Mouse (Mus musculus) kidney, embryonic 14.5 days (tissue): ENCODE measurements around the gene Daxx. TPM values are rescaled to one million over a fixed set of nuclear protein-coding genes. Genes with fewer than 3 reads are reported as not detected.

Source experiments
- ATAC-seq: fragments of 200-750 bp; cut with Nextera tagmentation; 2 replicates; pipeline ENCODE4 v1.8.0; 2017; ENCODE audit warnings: moderate number of reproducible peaks, mild to moderate bottlenecking, moderate TSS enrichment, moderate library complexity; ENCODE audit not compliant: low FRiP score, low TSS enrichment
- H3K27ac ChIP-seq: fragments of 300-500 bp; sonication (generic); 2 replicates; pipeline ENCODE4 v1.5.1; 2014; ENCODE audit warnings: low read depth, mild to moderate bottlenecking, low read length, moderate library complexity, mixed read lengths
- H3K27me3 ChIP-seq: fragments of 300-500 bp; sonication (generic); 2 replicates; pipeline ENCODE4 v1.6.1; 2014; ENCODE audit warnings: mild to moderate bottlenecking, low read length; ENCODE audit not compliant: control insufficient read depth, insufficient read depth
- H3K36me3 ChIP-seq: fragments of 300-500 bp; sonication (generic); 2 replicates; pipeline ENCODE4 v1.6.1; 2014; ENCODE audit warnings: low read length, mixed read lengths; ENCODE audit not compliant: control insufficient read depth, insufficient read depth
- H3K4me1 ChIP-seq: fragments of 300-500 bp; sonication (generic); 2 replicates; pipeline ENCODE4 v1.6.1; 2014; ENCODE audit warnings: low read length, mixed read lengths; ENCODE audit not compliant: control insufficient read depth, insufficient read depth
- H3K4me2 ChIP-seq: fragments of 300-500 bp; sonication (generic); replicated peaks from 2 replicates; pipeline ENCODE4 v1.6.1; 2014; ENCODE audit warnings: low read depth, mild to moderate bottlenecking, low read length
- H3K4me3 ChIP-seq: fragments of 300-500 bp; sonication (generic); 2 replicates; pipeline ENCODE4 v1.5.1; 2014; ENCODE audit warnings: mild to moderate bottlenecking, low read length
- H3K9ac ChIP-seq: fragments of 300-500 bp; sonication (generic); 2 replicates; pipeline ENCODE4 v1.6.1; 2014; ENCODE audit warnings: low read depth, mild to moderate bottlenecking, low read length, moderate library complexity
- H3K9me3 ChIP-seq: fragments of 300-500 bp; sonication (generic); 2 replicates; pipeline ENCODE4 v1.6.1; 2016; ENCODE audit warnings: low read length; ENCODE audit not compliant: control insufficient read depth
- WGBS: fragments of 180-500 bp; shearing (Covaris S2); extraction: QIAGEN DNeasy Blood & Tissue Kit; methylation state at CpG from one replicate; pipeline ENCODE4 v1.1.7; 2014; 5-methylcytosine and 5-hydroxymethylcytosine counted together
- polyA plus RNA-seq: library from polyadenylated mRNA; unstranded; fragments of >200 nt; fragmentation: Nextera tagmentation; extraction: Ambion mirVana; gene quantifications from 2 replicates; pipeline ENCODE4 v1.2.1, GENCODE M21; 2014

Daxx gene
- polyA plus RNA-seq, 1 experiment from 2014 or later, result 50.8 TPM

GRCm38 (mm10) chr17:33931947-33932346 is 22.7 kb downstream of the Daxx start:
- Histone ChIP-seq H3K4me1 (peaks cover 12% of the 10 kb centered on the region; the same call in 1 of the 2 replicates), H3K27ac (no peak overlapping the region), H3K9ac (no peak overlapping the region), H3K27me3 (no peaks in the 10 kb centered on the region), H3K4me2 (no peak overlapping the region), H3K9me3 (no peaks in the 10 kb centered on the region), H3K4me3 (no peak overlapping the region), H3K36me3 (peaks cover 21% of the 10 kb centered on the region; the same call in 1 of the 2 replicates)
- no peak for ATAC-seq
- WGBS, result 91% methylated on average over 11 of the region's 11 CpGs

DNA sequence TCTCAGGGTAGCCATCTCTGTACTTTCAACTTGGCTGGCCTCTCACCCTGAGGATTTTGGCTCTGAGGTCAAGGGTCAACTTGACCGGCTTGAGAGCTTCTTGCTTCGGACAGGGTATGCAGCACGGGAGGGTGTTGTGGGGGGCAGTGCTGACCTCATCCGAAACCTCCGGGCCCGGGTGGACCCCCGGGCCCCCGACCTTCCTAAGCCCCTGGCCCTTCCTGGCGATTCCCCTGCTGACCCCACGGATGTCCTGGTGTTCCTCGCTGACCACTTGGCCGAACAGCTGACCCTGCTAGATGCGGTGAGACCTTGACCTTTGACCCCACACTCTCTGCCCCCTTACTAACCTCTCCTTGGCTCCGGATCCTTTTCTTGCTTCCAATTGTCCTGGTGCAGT is 23.2 kb downstream of the Daxx start:
- 89% methylated on average over 14 of the region's 14 CpGs for WGBS
- H3K27ac ChIP-seq, result no peak overlapping the region
- no peak for ATAC-seq
- no peak overlapping the region for H3K9ac ChIP-seq
- no peak overlapping the region for H3K4me3 ChIP-seq
- H3K27me3 ChIP-seq, result no peaks in the 10 kb centered on the region
- no peak overlapping the region for H3K4me2 ChIP-seq
- H3K36me3 ChIP-seq, result peaks cover 25% of the 10 kb centered on the region
- no peaks in the 10 kb centered on the region for H3K9me3 ChIP-seq
- peaks cover 12% of the 10 kb centered on the region; the same call in 1 of the 2 replicates for H3K4me1 ChIP-seq

DNA sequence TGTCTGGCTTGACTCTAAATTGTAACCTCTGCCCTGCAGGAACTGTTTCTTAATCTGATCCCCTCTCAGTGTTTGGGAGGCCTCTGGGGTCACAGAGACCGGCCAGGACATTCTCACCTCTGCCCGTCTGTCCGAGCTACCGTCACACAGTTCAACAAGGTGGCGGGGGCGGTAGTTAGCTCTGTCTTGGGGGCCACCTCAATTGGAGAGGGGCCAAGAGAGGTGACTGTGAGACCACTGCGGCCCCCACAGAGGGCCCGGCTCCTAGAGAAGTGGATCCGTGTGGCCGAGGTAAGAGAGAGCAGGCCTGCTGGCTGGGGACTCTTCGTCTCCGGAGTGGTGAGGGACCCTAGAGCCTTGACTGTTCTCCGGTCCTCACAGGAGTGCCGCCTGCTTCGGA is 23.8 kb downstream of the Daxx start:
- Histone ChIP-seq H3K4me3 (no peak overlapping the region), H3K4me2 (no peak overlapping the region), H3K27ac (no peak overlapping the region), H3K9ac (no peak overlapping the region), H3K36me3 (peaks cover 23% of the 10 kb centered on the region), H3K27me3 (no peaks in the 10 kb centered on the region), H3K9me3 (no peaks in the 10 kb centered on the region), H3K4me1 (peaks cover 12% of the 10 kb centered on the region; the same call in 1 of the 2 replicates)
- WGBS, result 88% methylated on average over 15 of the region's 15 CpGs
- ATAC-seq, result no peak

DNA sequence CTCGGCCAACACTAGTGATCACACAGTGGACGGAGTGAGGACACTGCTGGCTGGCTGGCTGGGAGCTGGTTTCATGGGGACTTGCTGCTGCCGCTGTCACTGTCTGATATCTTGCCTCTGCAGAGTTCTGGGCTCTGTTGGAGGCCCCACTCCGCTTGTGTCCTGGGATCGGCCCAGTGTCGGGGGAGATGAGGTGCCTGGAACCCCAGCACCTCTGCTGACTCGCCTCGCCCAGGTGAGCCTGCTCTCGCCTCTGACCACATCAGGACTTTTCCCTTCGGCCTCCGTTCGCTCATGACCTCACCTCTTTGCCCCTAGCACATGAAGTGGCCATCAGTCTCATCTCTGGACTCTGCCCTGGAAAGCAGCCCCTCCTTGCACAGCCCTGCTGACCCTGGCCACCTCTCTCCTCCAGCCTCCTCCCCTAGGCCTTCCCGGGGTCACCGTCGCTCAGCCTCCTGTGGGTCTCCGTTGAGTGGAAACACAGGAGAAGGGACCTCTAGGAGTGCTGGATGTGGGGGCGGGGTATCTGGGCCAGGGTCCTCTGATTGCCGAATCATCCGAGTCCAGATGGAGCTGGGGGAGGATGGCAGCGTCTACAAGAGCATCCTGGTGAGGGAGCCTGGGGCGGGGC is 26.3 kb downstream of the Daxx start:
- no peak overlapping the region for H3K4me2 ChIP-seq
- H3K4me1 ChIP-seq, result peaks cover 13% of the 10 kb centered on the region; the same call in 1 of the 2 replicates
- H3K27me3 ChIP-seq, result no peaks in the 10 kb centered on the region
- no peak for ATAC-seq
- H3K27ac ChIP-seq, result no peak overlapping the region
- WGBS, result 86% methylated on average over 21 of the region's 21 CpGs
- H3K9ac ChIP-seq, result no peak overlapping the region
- peaks cover 23% of the 10 kb centered on the region for H3K36me3 ChIP-seq
- H3K4me3 ChIP-seq, result no peak overlapping the region
- H3K9me3 ChIP-seq, result no peaks in the 10 kb centered on the region

GRCm38 (mm10) chr17:33936993-33937392 is 27.8 kb downstream of the Daxx start:
- H3K36me3 ChIP-seq, result peaks cover 23% of the 10 kb centered on the region
- 90% methylated on average over 15 of the region's 15 CpGs for WGBS
- ATAC-seq, result no peak
- no peak overlapping the region for H3K27ac ChIP-seq
- no peaks in the 10 kb centered on the region for H3K27me3 ChIP-seq
- no peaks in the 10 kb centered on the region for H3K9me3 ChIP-seq
- no peak overlapping the region for H3K9ac ChIP-seq
- H3K4me2 ChIP-seq, result no peak overlapping the region
- H3K4me3 ChIP-seq, result no peak overlapping the region
- peaks cover 15% of the 10 kb centered on the region for H3K4me1 ChIP-seq

GRCm38 (mm10) chr17:33938783-33939182 is 29.6 kb downstream of the Daxx start:
- H3K4me2 ChIP-seq, result peak overlapping the region; percentile 80; the same call in 1 of the 2 replicates
- no peaks in the 10 kb centered on the region for H3K9me3 ChIP-seq
- H3K4me3 ChIP-seq, result peak overlapping the region; percentile 79; the same call in 1 of the 2 replicates
- no peak for ATAC-seq
- H3K27ac ChIP-seq, result no peak overlapping the region
- peaks cover 34% of the 10 kb centered on the region for H3K36me3 ChIP-seq
- peaks cover 15% of the 10 kb centered on the region for H3K4me1 ChIP-seq
- no peaks in the 10 kb centered on the region for H3K27me3 ChIP-seq
- H3K9ac ChIP-seq, result 0 out of 2 replicates have a peak overlapping the region, but pooled peaks have one; percentile 2
- 77% methylated on average over 11 of the region's 11 CpGs for WGBS

DNA sequence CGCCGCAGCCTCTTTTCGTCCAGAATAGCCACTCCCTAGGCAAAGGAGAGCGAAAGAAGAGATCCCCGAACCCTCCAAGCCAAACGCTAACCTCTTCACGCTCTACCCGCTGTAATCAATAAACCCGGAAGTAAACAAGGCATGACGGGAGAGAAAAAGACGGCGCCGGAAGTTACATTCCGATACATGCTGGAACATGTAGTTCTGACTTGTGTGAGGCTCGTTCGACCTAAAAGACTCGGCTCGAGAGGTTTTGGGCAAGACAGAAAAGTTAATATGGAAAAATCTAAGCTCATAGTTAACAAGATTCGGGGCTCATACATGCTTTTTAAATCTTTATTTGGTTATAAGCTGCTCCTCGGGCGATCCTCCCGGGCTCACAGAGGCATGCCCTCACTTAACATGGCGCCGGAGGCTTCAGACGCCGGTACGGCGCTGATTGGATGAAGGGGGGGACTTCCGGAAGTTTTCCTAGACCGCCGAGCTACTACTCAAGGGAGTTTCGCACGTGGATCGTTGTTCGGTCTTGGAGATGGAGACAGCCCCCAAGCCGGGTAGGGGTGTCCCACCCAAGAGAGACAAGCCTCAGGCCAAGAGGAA is 31.1 kb downstream of the Daxx start, which contains the start of the genes Pfdn6 and Wdr46:
Gene Pfdn6, minus strand, starts transcription at position 138 of the 600 bp plus-strand sequence.
Gene Wdr46, plus strand, starts transcription at position 455 of the 600 bp plus-strand sequence.
- no peak within 1 kb of the TSS for H3K27ac ChIP-seq

GRCm38 (mm10) chr17:33940981-33941380 is 31.8 kb downstream of the Daxx start:
- Histone ChIP-seq H3K9me3 (no peaks in the 10 kb centered on the region), H3K9ac (peak overlapping the region; percentile 84), H3K4me2 (peak overlapping the region; percentile 91), H3K27me3 (no peaks in the 10 kb centered on the region), H3K27ac (no peak overlapping the region), H3K36me3 (peaks cover 46% of the 10 kb centered on the region), H3K4me1 (peaks cover 15% of the 10 kb centered on the region), H3K4me3 (peak overlapping the region; percentile 79)
- 3% methylated on average over 26 of the region's 26 CpGs for WGBS
- ATAC-seq, result 0 out of 2 replicates have a peak, but pooled peaks have one; percentile 13

More for the DNA sequence above, 31.1 kb downstream of the Daxx start, which contains the start of the genes Pfdn6 and Wdr46:
- peaks cover 45% of the 10 kb centered on the region for H3K36me3 ChIP-seq
- no peaks in the 10 kb centered on the region for H3K27me3 ChIP-seq
- no peaks in the 10 kb centered on the region for H3K9me3 ChIP-seq
- H3K4me2 ChIP-seq, result peak within 1 kb of the TSS; percentile 91
- ATAC-seq, result peak; percentile 85
- H3K4me3 ChIP-seq, result peak within 1 kb of the TSS; percentile 79
- H3K9ac ChIP-seq, result peak within 1 kb of the TSS; percentile 84
- WGBS, result under 1% methylated on average over 36 of the region's 36 CpGs
- peaks cover 15% of the 10 kb centered on the region for H3K4me1 ChIP-seq

GRCm38 (mm10) chr17:33941381-33941780 is 32.2 kb downstream of the Daxx start:
- WGBS, result 60% methylated on average over 19 of the region's 19 CpGs
- Histone ChIP-seq H3K9me3 (no peaks in the 10 kb centered on the region), H3K4me3 (peak overlapping the region; percentile 79), H3K4me1 (peaks cover 15% of the 10 kb centered on the region), H3K36me3 (peaks cover 48% of the 10 kb centered on the region), H3K4me2 (peak overlapping the region; percentile 91), H3K27ac (no peak overlapping the region), H3K9ac (peak overlapping the region; percentile 84), H3K27me3 (no peaks in the 10 kb centered on the region)
- ATAC-seq, result no peak
